Comparison of ENCODE assay signal across 7 mouse cellular contexts in the genomic region with DNA sequence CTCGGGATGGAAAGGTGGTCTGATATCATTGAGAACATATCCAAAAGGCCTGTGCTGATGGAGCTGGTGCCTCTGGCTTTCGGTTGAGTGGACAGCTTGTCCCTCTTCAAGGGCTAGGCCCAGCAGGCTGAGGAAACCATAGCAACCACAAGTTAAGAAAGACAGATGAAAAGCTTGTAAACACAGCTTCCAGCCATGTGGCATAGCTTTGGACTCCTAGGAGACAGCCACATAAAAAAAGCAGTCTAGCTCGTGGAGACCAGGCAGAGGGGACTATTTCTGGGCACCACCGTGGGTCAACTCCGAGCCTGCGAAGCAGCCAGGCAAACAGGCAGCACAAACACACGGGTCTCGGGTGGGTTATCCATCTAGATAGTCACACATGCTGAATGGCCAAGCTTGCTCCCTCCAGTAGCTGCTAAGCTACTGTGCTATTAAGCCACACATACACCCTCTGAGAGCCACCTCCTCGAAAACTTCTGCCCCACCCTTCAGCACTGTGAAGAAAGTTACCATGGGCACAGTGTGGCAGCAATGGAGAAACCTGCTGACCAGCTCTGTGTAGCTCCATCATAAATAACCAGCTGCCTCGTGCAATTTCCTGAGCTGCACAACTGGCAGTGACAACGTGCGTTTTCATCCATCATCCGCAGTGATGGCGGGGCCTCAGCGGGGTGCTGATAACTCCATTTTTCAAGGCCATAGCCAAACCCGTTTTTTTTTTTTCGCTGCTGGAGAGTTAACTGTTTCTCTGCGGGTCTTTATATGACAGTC. TPM values are rescaled to one million over a fixed set of nuclear protein-coding genes. Genes with fewer than 3 reads are reported as not detected.
DNase-seq lines count a peak whose midpoint lies in the region; ATAC-seq lines count a peak whose summit lies in the region.

No protein-coding gene starts in this region.

- H3K4me3 ChIP-seq in forebrain, embryonic 13.5 days: no peak overlapping the region; the same call in 1 of the 2 replicates
- H3K4me3 ChIP-seq in midbrain, embryonic 11.5 days (ENCODE audit: low read depth, low read length): 0 out of 2 replicates have a peak overlapping the region, but pooled peaks have one; percentile 2

- peak overlapping the region; percentile 91 for H3K27ac ChIP-seq in forebrain, embryonic 13.5 days
- peak overlapping the region; percentile 94 for H3K27ac ChIP-seq in midbrain, embryonic 11.5 days (ENCODE audit: low read depth, low read length)

- no peaks in the 10 kb centered on the region for H3K36me3 ChIP-seq in forebrain, embryonic 13.5 days (ENCODE audit: poor library complexity, severe bottlenecking)
- no peaks in the 10 kb centered on the region for H3K36me3 ChIP-seq in midbrain, embryonic 11.5 days (ENCODE audit: control insufficient read depth, insufficient read depth, low read length)

- H3K27me3 ChIP-seq in forebrain, embryonic 13.5 days: no peaks in the 10 kb centered on the region
- no peaks in the 10 kb centered on the region for H3K27me3 ChIP-seq in midbrain, embryonic 11.5 days (ENCODE audit: control insufficient read depth, insufficient read depth, low read length)

- peak; percentile 24 for DNase-seq in ovary, adult 18-20 months (ENCODE audit: low spot score)
- DNase-seq in ovary, postnatal 10 days (ENCODE audit: low spot score): no peak
- DNase-seq in layer of hippocampus, adult 9-11 months: peak; percentile 77
- peak; percentile 96 for DNase-seq in midbrain, embryonic 11.5 days (ENCODE audit: low spot score, missing footprints)
- DNase-seq in yolk sac, embryonic 10.5 days (ENCODE audit: low spot score): peak; percentile 9
- DNase-seq in cerebellum, adult 18-20 months: no peak

- no peaks in the 10 kb centered on the region for H3K9me3 ChIP-seq in forebrain, embryonic 13.5 days (replicated peaks)
- no peaks in the 10 kb centered on the region for H3K9me3 ChIP-seq in midbrain, embryonic 11.5 days (ENCODE audit: control insufficient read depth, low read length)

- H3K4me2 ChIP-seq in forebrain, embryonic 13.5 days: peak overlapping the region; percentile 48
- H3K4me2 ChIP-seq in midbrain, embryonic 11.5 days: peak overlapping the region; percentile 40

- WGBS in forebrain, embryonic 13.5 days: 7% methylated on average over 18 of the region's 18 CpGs
- WGBS in midbrain, embryonic 11.5 days: 19% methylated on average over 18 of the region's 18 CpGs

- ATAC-seq in forebrain, embryonic 13.5 days: peak; percentile 81
- ATAC-seq in midbrain, embryonic 11.5 days (ENCODE audit: low FRiP score): peak; percentile 87

- peaks cover 72% of the 10 kb centered on the region for H3K4me1 ChIP-seq in forebrain, embryonic 13.5 days
- peaks cover 52% of the 10 kb centered on the region for H3K4me1 ChIP-seq in midbrain, embryonic 11.5 days (ENCODE audit: control insufficient read depth, insufficient read depth, low read length)

- 0 out of 2 replicates have a peak overlapping the region, but pooled peaks have one; percentile 23 for H3K9ac ChIP-seq in forebrain, embryonic 13.5 days
- H3K9ac ChIP-seq in midbrain, embryonic 11.5 days (ENCODE audit: low read length): 0 out of 2 replicates have a peak overlapping the region, but pooled peaks have one; percentile 9

RNA-seq across cellular contexts. Expression of gene Srgap3, which starts 26.0 kb away (rescaled TPM):
- 30.1 and 33.6 TPM in 2 replicates for polyA plus RNA-seq in forebrain, embryonic 13.5 days (2015; fragmentation: Nextera tagmentation; extraction: Ambion mirVana)
- 48.9 and 54.9 TPM in 2 replicates for polyA plus RNA-seq in midbrain, embryonic 11.5 days (2014; fragmentation: Nextera tagmentation; extraction: Ambion mirVana)

Comparison
In these comparisons a context has a peak if more than half of its experiments do, and no peak if none do; other contexts are left out.
1. DNase-seq: peak in ovary, adult 18-20 months (single experiment), layer of hippocampus, adult 9-11 months (single experiment), midbrain, embryonic 11.5 days (single experiment) and yolk sac, embryonic 10.5 days (single experiment); none in ovary, postnatal 10 days (single experiment) and cerebellum, adult 18-20 months (0 of 2).